In the genomic region with DNA sequence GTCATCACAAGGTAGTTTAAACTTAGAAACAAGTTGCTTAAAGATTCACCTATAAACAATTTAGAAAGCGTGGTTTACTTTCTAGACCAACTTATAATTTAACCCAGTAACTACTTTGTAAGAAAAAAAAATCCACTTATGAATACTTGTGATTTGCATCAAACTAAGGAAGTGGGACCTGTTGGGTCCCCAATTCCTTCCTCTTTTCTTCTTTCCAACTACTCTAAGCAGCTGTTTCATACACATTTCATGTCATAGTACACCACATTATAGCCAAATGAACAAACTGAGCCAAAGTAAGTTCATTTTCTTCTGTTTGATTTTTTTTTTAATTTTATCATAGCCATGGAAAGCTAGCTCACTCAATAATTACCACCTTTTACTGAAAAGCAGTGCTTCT, we compare ENCODE assay signal across 15 mouse cellular contexts.
"Had no signal": no experiment of that assay in that cellular context is flagged by ENCODE, and none has a peak within 500 bp of the region (broad histone marks: within the 10 kb centered on the region; RNA-seq: fewer than 3 reads in every experiment).

No protein-coding gene starts in this region.

- H3K9ac ChIP-seq: limb, embryonic 13.5 days; liver, embryonic 14.5 days; midbrain, embryonic 13.5 days; neural tube, embryonic 12.5 days had no signal

- ATAC-seq: midbrain, embryonic 13.5 days had no signal

- H3K4me1 ChIP-seq: neural tube, embryonic 12.5 days had no signal

- H3K4me2 ChIP-seq: limb, embryonic 13.5 days; midbrain, embryonic 13.5 days; neural tube, embryonic 12.5 days had no signal

- H3K27ac ChIP-seq: layer of hippocampus, adult 2 months; limb, embryonic 13.5 days; liver, embryonic 14.5 days; midbrain, embryonic 13.5 days; neural tube, embryonic 12.5 days; stomach, postnatal 0 days had no signal

- H3K4me3 ChIP-seq: layer of hippocampus, adult 2 months; limb, embryonic 13.5 days; megakaryocyte, embryonic 14.5 days; midbrain, embryonic 13.5 days; neural tube, embryonic 12.5 days had no signal

- H3K27me3 ChIP-seq: limb, embryonic 13.5 days; megakaryocyte, embryonic 14.5 days; midbrain, embryonic 13.5 days; neural tube, embryonic 12.5 days had no signal

- DNase-seq: kidney, adult 11 months; kidney, postnatal 10 days; kidney, postnatal 4 days; left cerebral cortex, postnatal 4 days; lung, adult 18-20 months; lung, postnatal 36 days; retina, postnatal 1 day; thymus, postnatal 4 days had no signal

- H3K9me3 ChIP-seq: limb, embryonic 13.5 days; megakaryocyte, embryonic 14.5 days; midbrain, embryonic 13.5 days; neural tube, embryonic 12.5 days had no signal
